Mouse (Mus musculus): ENCODE data around the gene Gjb3. TPM values are rescaled to one million over a fixed set of nuclear protein-coding genes. Genes with fewer than 3 reads are reported as not detected.
A peak's percentile ranks its signal among the peaks of the same experiment; 100 is the strongest.

Gene Gjb3
- under 1 TPM; 0.20 to 0.62 TPM for total RNA-seq (2021)
- long read RNA-seq, experiment 1, result 0 reads
- long read RNA-seq, experiment 2, result 0 reads

GRCm38 (mm10) chr4:127330181-127331100, at the start of gene Gjb3:
Gene Gjb3, minus strand, starts transcription at chr4:127330844.
- DNase-seq (ENCODE audit: low spot score in 2 of 2), result no peak

- no peak for DNase-seq (ENCODE audit: low spot score in 2 of 2)
Observed at GRCm38 (mm10) chr4:127377344-127377743, 46.7 kb upstream of the Gjb3 start.

GRCm38 (mm10) chr4:127375541-127376177, 45.0 kb upstream of the Gjb3 start:
- DNase-seq (ENCODE audit: low spot score in 2 of 2), result no peak

- no peak for DNase-seq (ENCODE audit: low spot score in 2 of 2)
Observed at GRCm38 (mm10) chr4:127374645-127375044, 44.0 kb upstream of the Gjb3 start.

GRCm38 (mm10) chr4:127373491-127373890, 42.8 kb upstream of the Gjb3 start:
- DNase-seq (ENCODE audit: low spot score in 2 of 2), result peak in 1 of 2 experiments; percentile 40

- no peak for DNase-seq (ENCODE audit: low spot score in 2 of 2)
Observed at GRCm38 (mm10) chr4:127371546-127371945, 40.9 kb upstream of the Gjb3 start.

GRCm38 (mm10) chr4:127370447-127370846, 39.8 kb upstream of the Gjb3 start:
- no peak for DNase-seq (ENCODE audit: low spot score in 2 of 2)

GRCm38 (mm10) chr4:127368379-127368973, 37.8 kb upstream of the Gjb3 start:
- DNase-seq (ENCODE audit: low spot score in 2 of 2), result peak; percentile 45 to 49

- DNase-seq (ENCODE audit: low spot score in 2 of 2), result no peak
Observed at GRCm38 (mm10) chr4:127365834-127366233, 35.2 kb upstream of the Gjb3 start.

GRCm38 (mm10) chr4:127365433-127365832, 34.8 kb upstream of the Gjb3 start:
- no peak for DNase-seq (ENCODE audit: low spot score in 2 of 2)

- DNase-seq (ENCODE audit: low spot score in 2 of 2), result no peak
Observed at GRCm38 (mm10) chr4:127364431-127364830, 33.8 kb upstream of the Gjb3 start.

GRCm38 (mm10) chr4:127363331-127363730, 32.7 kb upstream of the Gjb3 start:
- DNase-seq (ENCODE audit: low spot score in 2 of 2), result no peak

GRCm38 (mm10) chr4:127362520-127362919, 31.9 kb upstream of the Gjb3 start:
- DNase-seq (ENCODE audit: low spot score in 2 of 2), result no peak

- DNase-seq (ENCODE audit: low spot score in 2 of 2), result no peak
Observed at GRCm38 (mm10) chr4:127358018-127358417, 27.4 kb upstream of the Gjb3 start, which contains the start of gene Gjb5. Gene Gjb5, minus strand, starts transcription at chr4:127358181.

GRCm38 (mm10) chr4:127354506-127355485, 24.2 kb upstream of the Gjb3 start:
- DNase-seq (ENCODE audit: low spot score in 2 of 2), result no peak

- DNase-seq (ENCODE audit: low spot score in 2 of 2), result no peak
Observed at GRCm38 (mm10) chr4:127353951-127354438, 23.4 kb upstream of the Gjb3 start, which contains the start of gene Gjb4. Gene Gjb4, minus strand, starts transcription at chr4:127354081.

GRCm38 (mm10) chr4:127352594-127352993, 21.9 kb upstream of the Gjb3 start:
- DNase-seq (ENCODE audit: low spot score in 2 of 2), result no peak

GRCm38 (mm10) chr4:127349560-127350300, 19.1 kb upstream of the Gjb3 start:
- no peak for DNase-seq (ENCODE audit: low spot score in 2 of 2)

GRCm38 (mm10) chr4:127345000-127345399, 14.4 kb upstream of the Gjb3 start:
- DNase-seq (ENCODE audit: low spot score in 2 of 2), result no peak

- DNase-seq (ENCODE audit: low spot score in 2 of 2), result no peak
Observed at GRCm38 (mm10) chr4:127341372-127341771, 10.7 kb upstream of the Gjb3 start.

Measured in adrenal gland, postnatal 4 days (tissue).